Mouse (Mus musculus): ENCODE measurements around the gene Fam219a. TPM values are rescaled to one million over a fixed set of nuclear protein-coding genes. Genes with fewer than 3 reads are reported as not detected.

The Fam219a gene
- total RNA-seq (2021) = 10 to 100 TPM; 19.2 to 20.4 TPM
- long read RNA-seq, experiment 1, transcript Fam219a-203 (6 exons, 3,357 nt) = major isoform, 9 of 13 reads
- long read RNA-seq, experiment 1, partial matches to known transcripts = 0 of 13 reads
- long read RNA-seq, experiment 1, other reads (novel, unspliced or antisense) = 3 of 13 reads
- long read RNA-seq, experiment 2, partial matches to known transcripts = 1 of 6 reads
- long read RNA-seq, experiment 2, other reads (novel, unspliced or antisense) = 1 of 6 reads

DNA sequence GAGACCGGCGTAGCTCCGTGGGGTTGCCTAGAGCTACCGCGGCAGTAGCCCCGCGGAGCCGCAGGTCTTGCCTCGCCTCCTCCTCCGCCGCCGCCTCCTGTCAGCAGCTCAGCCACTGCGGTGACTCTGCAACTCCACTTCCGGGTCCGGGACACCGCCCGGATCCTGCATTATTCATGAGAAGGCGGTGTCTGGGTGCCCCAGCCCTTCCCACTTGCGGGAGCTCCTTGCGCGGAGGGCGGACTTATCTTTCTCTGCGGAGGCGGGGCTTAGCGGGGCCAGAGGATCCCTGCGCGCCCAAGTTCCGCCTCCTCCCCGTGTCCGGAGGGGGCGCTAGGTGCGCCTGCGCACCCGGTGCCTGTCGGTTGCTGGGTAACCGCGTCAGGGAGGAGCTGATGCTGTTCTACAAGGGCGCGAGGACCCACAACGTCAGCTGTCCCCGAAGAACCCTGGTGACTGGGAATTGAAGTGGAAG is at the start of gene Fam219a, which contains the start of gene Dnaic1:
Fam219a (minus strand) TSS at position 128 of the 475 bp plus-strand sequence.
Dnaic1 (plus strand) TSS at position 365 of the 475 bp plus-strand sequence.
- DNase-seq = peak; percentile 96

DNA sequence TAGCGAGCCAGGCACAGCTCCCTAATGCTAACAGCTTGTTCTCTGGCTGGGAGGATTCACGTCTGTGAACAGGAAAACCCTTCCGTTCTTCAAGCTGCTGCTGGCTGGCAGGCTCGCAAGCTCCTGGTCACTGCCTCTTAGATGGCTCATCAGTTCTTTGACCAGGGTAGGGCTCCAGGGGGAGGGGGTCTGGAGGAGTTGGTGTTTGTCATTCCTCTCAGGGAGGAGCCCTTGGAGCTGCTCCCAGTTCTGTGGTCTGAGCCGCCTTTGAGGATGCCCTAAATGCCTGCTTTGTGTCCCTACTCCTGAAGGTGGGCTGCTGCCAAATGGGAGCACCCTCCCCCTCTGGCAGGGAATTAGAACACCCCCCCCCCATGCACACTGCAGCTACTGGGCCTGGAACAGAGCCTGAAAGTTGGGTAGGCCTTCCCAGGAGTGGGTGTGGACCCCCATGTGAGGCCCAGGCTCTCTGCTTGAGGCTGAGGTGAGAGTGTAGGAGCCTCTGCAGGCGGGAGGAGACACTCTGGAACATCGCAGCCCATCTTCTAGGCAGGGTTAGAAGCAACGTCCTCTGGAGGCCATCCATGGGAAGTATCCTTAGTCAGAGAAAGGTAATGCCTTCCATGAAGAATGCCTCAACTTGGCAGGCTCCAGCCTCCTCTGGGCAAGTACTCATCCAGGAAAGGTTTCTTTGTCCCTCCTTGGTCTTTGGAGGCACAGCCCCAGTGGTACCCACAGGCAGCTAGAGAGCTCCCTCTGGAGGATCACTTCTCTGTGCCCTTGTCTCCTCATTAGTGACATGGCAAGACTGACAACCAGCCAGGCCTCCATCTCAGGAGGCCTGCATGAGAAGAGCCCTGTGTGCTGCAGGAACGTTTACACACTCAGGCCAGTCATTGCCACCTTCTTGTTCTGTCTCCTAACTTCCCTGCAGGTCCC is 46.6 kb upstream of the Fam219a start:
- no peak for DNase-seq

- peak; percentile 90 for DNase-seq
These were observed 44.8 kb upstream of the Fam219a start for GRCm38 (mm10) chr4:41614156-41614555.

- DNase-seq = no peak
These were observed 42.8 kb upstream of the Fam219a start for GRCm38 (mm10) chr4:41612166-41612565.

GRCm38 (mm10) chr4:41610594-41610980 is 41.2 kb upstream of the Fam219a start:
- no peak for DNase-seq

DNA sequence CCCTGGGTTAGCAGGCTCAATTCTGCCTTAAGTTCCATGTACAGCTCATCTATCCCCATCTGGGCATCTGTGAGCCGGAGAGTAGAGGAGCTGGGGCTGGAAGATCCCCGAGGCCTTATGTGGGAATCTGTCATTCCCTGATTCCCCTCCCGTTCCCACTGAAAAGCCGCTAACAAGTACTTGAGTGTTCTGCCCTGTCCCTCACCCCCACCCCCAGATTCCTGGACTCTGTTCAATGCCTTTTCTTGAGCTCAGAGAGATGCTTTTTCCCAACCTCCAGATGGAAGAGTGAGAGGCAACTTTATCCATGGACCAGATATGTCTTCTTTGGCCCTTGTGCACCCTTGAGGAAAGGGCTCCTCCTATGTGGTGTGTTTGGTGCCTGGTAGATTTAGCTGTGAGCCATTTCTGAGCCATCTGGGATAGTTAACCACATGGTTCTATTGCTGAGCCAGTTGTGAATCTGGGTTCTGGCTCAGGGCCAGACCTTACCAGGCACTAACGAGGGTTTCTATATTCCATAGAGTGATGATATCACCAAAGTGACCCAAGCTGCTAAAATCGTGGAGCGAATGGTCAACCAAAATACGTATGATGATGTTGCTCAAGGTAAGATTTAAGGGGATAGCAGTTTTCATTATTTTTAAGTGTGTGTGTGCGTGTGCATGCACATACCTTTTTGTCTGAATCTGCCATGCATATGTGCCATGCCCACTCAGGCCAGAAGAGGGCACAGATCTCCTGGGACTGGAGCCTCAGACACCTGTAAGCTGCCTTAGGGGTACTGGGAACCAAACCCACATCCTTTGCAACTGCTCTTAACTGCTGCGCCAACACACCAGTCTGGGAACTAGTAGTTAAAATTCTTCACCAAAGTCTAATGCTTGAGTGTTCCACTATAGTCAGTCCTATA is 40.6 kb upstream of the Fam219a start:
- DNase-seq = no peak

DNA sequence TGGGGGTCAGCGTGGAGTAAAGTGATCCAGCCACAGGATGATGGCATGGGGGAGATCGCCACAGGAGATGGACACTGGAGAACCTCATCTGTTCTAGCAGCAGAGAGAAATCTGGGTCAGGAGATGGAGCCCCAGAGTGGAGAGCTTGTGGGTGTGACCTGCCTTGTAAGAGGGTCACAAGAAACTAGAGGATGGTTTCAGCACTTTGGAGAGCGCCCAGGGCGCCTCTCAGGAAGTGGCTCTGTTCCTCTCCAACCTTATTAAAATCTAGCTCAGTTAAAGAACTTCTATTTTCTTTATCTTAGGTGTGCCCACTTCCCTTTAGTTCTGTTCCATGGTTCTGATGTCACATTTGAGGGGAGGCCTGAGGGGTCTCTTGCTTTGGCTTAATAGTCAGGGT is 37.4 kb upstream of the Fam219a start:
- DNase-seq = peak; percentile 62

- no peak for DNase-seq
These were observed 35.4 kb upstream of the Fam219a start for GRCm38 (mm10) chr4:41604476-41605396.

GRCm38 (mm10) chr4:41602818-41603217 is 33.5 kb upstream of the Fam219a start:
- no peak for DNase-seq

DNA sequence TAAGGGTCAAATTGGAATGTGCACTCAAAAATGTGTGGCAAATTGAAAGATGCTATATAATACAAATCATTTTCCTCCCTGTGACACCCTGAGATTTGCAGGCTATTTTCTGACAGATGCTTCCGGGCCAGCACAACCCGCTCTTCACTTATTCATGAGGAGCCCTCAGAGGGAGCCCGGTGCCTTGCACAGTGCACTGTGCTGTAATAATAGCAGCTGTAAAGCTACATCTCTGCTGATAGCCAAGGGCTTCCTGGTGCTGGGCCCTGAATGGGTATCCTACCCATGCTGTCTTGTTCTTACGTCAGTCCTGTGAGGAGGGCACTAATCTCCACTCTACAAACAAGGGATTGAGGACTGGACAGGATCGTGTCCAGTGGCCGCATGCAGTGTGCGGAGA is 14.0 kb upstream of the Fam219a start:
- DNase-seq = no peak

- no peak for DNase-seq
These were observed 6.6 kb upstream of the Fam219a start for GRCm38 (mm10) chr4:41575914-41576313.

DNA sequence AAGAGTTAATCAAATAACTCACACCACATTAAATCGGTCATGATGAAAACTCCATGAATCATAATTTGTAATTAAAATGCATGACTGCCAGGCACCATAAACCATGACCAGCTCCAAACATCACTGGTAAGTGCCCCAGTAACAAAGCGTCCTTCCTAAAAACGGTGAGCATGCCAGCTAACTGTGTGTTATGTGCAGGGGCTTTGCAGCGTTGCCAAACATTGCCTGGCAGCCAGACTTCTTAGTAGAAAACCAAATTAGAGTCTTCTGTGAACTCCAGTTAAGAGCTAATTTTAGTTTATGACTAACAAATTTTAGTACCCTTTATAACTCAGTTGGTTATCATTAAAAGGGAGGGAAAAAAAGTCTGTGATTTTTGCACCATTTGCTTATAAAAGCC is 4.2 kb upstream of the Fam219a start:
- DNase-seq = no peak

DNA sequence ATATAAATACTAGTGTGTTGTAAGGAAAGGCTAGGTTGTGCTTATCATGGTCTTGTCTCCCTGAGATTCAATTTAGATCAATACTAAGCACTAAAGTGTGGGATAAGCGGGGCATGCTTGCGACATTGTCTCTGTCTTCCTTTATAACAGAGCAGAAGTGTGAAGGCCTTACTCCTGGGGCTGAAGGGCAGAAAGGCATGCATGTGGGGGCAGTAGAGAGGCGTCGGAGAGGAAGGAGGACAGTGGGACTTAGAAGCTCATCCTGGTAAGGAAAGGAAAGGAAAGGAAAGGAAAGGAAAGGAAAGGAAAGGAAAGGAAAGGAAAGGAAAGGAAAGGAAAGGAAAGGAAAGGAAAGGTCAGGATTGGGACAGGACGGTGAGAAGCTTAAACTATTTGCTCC is 2.2 kb upstream of the Fam219a start:
- no peak for DNase-seq

GRCm38 (mm10) chr4:41568682-41569410 is 492 bp downstream of the Fam219a start:
- peak; percentile 60 for DNase-seq

- DNase-seq = no peak
These were observed 1.1 kb downstream of the Fam219a start for GRCm38 (mm10) chr4:41568239-41568638.

DNA sequence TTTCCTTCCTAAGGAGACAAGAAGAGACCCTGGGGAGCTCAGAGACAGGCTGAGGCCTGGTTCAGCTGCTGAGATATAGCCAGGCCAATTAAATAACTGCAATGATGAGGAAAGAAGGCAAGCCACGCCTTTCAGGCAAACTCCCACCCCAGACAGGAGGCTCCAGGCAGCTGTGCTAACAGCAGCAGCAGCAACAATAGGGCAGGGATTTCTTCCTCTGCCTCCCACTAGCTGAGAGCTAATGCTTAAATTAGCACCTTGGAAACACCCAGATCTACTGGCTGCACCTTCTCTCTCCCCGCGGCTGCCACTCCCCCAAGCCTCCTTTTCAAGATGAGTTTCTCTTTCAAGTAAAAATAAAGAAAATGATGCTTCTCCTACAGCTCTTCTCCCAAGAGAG is 3.2 kb downstream of the Fam219a start:
- no peak for DNase-seq

DNA sequence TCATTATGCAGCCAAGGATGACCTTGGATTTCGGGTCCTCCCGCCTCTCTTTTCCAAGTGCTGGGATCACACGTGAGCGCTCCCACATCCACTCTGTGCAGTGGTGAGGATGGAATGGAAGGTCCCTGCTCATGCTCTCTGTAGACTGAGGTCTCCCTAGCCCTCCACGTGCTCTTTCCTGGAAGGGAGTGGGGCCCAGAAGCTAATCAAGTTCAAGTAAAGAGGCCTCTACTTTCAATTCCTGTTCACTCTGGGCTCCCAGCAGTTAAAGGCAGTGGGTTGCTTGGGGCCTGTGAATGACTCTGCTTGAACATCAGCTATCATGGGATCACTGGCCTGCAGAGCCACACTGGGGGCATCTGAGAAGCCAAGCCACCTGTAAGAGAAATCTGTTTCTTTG is 6.0 kb downstream of the Fam219a start:
- no peak for DNase-seq

- DNase-seq = no peak
These were observed 12.2 kb downstream of the Fam219a start for GRCm38 (mm10) chr4:41557092-41557491.

- no peak for DNase-seq
These were observed 12.9 kb downstream of the Fam219a start for GRCm38 (mm10) chr4:41556311-41556953.
